Mouse (Mus musculus): ENCODE measurements around the gene Polr2m. TPM values are rescaled to one million over a fixed set of nuclear protein-coding genes. Genes with fewer than 3 reads are reported as not detected.
A peak's percentile ranks its signal among the peaks of the same experiment; 100 is the strongest.
"Not testable (repeated sequence)": the region's sequence is repeated elsewhere in the genome, so short reads cannot be mapped to it uniquely, and the experiment has no call there.

Polr2m gene
- total RNA-seq, 1 experiment: 163 TPM

- H3K27ac ChIP-seq (ENCODE audit: insufficient read depth, low read depth, low read length, poor library complexity, severe bottlenecking): peak overlapping the region; percentile 95
- TF ChIP-seq ZNF384 (IDR thresholded peaks at IDR 0.05; ENCODE audit: low read depth, low read length): no peak
- no peak for TF ChIP-seq ZC3H11A (IDR thresholded peaks at IDR 0.05; ENCODE audit: borderline replicate concordance, low read depth, low read length)
- TF ChIP-seq CHD2 (IDR thresholded peaks at IDR 0.05; ENCODE audit: low read depth, low read length): no peak
- no peak for TF ChIP-seq MAFK (IDR thresholded peaks at IDR 0.05; ENCODE audit: insufficient read depth, low read depth, low read length)
- no peaks in the 10 kb centered on the region for H3K36me3 ChIP-seq (ENCODE audit: control insufficient read depth, insufficient read depth, low read length, poor library complexity, severe bottlenecking)
- DNase-seq (ENCODE audit: low read depth, low spot score): no peak
- H3K9me3 ChIP-seq (ENCODE audit: control insufficient read depth, insufficient read depth, low read depth, low read length): no peaks in the 10 kb centered on the region
- H3K4me3 ChIP-seq (ENCODE audit: insufficient read depth in 1 of 2, low read depth in 1 of 2, low read length in 2 of 2, poor library complexity in 1 of 2, severe bottlenecking in 1 of 2): no peak overlapping the region; a peak in 1 of 4 replicates
- in situ Hi-C loops (cut with MboI; ENCODE audit: low sequenced_read_pairs in 2 of 2, unreplicated experiment in 2 of 2): no loop called here
- H3K9ac ChIP-seq (ENCODE audit: insufficient read depth, low read depth, low read length, poor library complexity, severe bottlenecking): peak overlapping the region; percentile 78
- peaks cover 11 to 23% of the 10 kb centered on the region in 2 experiments for H3K4me1 ChIP-seq (ENCODE audit: control insufficient read depth in 2 of 2, insufficient read depth in 2 of 2, low read length in 2 of 2, poor library complexity in 1 of 2)
Observed at GRCm38 (mm10) chr9:71492296-71493025, 6.7 kb upstream of the Polr2m start.

DNA sequence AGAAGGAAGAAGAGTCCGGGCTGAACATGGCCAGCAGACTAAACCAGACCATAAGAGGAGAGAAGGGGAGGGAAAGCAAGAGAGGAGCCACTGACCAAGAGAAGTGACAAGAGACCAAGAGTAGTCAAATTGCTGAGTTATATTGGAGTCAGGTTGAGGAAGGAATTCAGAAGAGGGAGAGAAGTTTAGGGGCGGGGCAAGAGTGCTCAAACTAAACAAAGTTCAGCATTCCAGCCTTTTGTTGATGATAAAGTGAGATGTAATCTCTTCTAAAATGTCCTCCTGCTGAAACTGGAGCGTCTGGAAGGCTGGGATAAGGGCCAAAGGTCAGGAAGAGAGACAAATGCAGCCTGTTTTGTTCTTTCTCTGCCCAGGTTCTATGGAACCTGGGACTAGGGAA lies 4.3 kb upstream of the Polr2m start:
- H3K4me3 ChIP-seq (ENCODE audit: insufficient read depth in 1 of 2, low read depth in 1 of 2, low read length in 2 of 2, poor library complexity in 1 of 2, severe bottlenecking in 1 of 2): no peak overlapping the region
- H3K9me3 ChIP-seq (ENCODE audit: control insufficient read depth, insufficient read depth, low read depth, low read length): no peaks in the 10 kb centered on the region
- no peaks in the 10 kb centered on the region for H3K36me3 ChIP-seq (ENCODE audit: control insufficient read depth, insufficient read depth, low read length, poor library complexity, severe bottlenecking)
- H3K27ac ChIP-seq (ENCODE audit: insufficient read depth, low read depth, low read length, poor library complexity, severe bottlenecking): peak overlapping the region; percentile 58; the same call in 1 of the 2 replicates
- in situ Hi-C loops (cut with MboI; ENCODE audit: low sequenced_read_pairs in 2 of 2, unreplicated experiment in 2 of 2): no loop called here
- peaks cover 11 to 23% of the 10 kb centered on the region in 2 experiments for H3K4me1 ChIP-seq (ENCODE audit: control insufficient read depth in 2 of 2, insufficient read depth in 2 of 2, low read length in 2 of 2, poor library complexity in 1 of 2)
- TF ChIP-seq HCFC1 (IDR thresholded peaks at IDR 0.05; ENCODE audit: borderline replicate concordance, insufficient read depth, low read length) (no peak), MAFK (IDR thresholded peaks at IDR 0.05; ENCODE audit: insufficient read depth, low read depth, low read length) (0 out of 2 replicates have a peak, but pooled peaks have one; percentile 21)
- no peak for DNase-seq (ENCODE audit: low read depth, low spot score)
- peak overlapping the region; percentile 53; the same call in 1 of the 2 replicates for H3K9ac ChIP-seq (ENCODE audit: insufficient read depth, low read depth, low read length, poor library complexity, severe bottlenecking)

GRCm38 (mm10) chr9:71486127-71486526 lies 392 bp upstream of the Polr2m start:
- Histone ChIP-seq H3K4me1 (ENCODE audit: control insufficient read depth in 2 of 2, insufficient read depth in 2 of 2, low read length in 2 of 2, poor library complexity in 1 of 2) (peaks cover 3 to 5% of the 10 kb centered on the region in 2 experiments; a peak in 2 of 4 replicates), H3K9me3 (ENCODE audit: control insufficient read depth, insufficient read depth, low read depth, low read length) (no peaks in the 10 kb centered on the region), H3K36me3 (ENCODE audit: control insufficient read depth, insufficient read depth, low read length, poor library complexity, severe bottlenecking) (peaks cover 19% of the 10 kb centered on the region), H3K4me3 (ENCODE audit: insufficient read depth in 1 of 2, low read depth in 1 of 2, low read length in 2 of 2, poor library complexity in 1 of 2, severe bottlenecking in 1 of 2) (peak overlapping the region in 1 of 2 experiments; percentile 78; a peak in 2 of 4 replicates), H3K27ac (ENCODE audit: insufficient read depth, low read depth, low read length, poor library complexity, severe bottlenecking) (no peak overlapping the region), H3K9ac (ENCODE audit: insufficient read depth, low read depth, low read length, poor library complexity, severe bottlenecking) (no peak overlapping the region; the same call in 1 of the 2 replicates)
- TF ChIP-seq ZNF384 (IDR thresholded peaks at IDR 0.05; ENCODE audit: low read depth, low read length) (no peak), MAFK (IDR thresholded peaks at IDR 0.05; ENCODE audit: insufficient read depth, low read depth, low read length) (no peak), HCFC1 (IDR thresholded peaks at IDR 0.05; ENCODE audit: borderline replicate concordance, insufficient read depth, low read length) (no peak), CHD2 (IDR thresholded peaks at IDR 0.05; ENCODE audit: low read depth, low read length) (no peak), ZC3H11A (IDR thresholded peaks at IDR 0.05; ENCODE audit: borderline replicate concordance, low read depth, low read length) (no peak)
- in situ Hi-C loops (cut with MboI; ENCODE audit: low sequenced_read_pairs in 2 of 2, unreplicated experiment in 2 of 2): no loop called here
- DNase-seq (ENCODE audit: low read depth, low spot score): no peak

DNA sequence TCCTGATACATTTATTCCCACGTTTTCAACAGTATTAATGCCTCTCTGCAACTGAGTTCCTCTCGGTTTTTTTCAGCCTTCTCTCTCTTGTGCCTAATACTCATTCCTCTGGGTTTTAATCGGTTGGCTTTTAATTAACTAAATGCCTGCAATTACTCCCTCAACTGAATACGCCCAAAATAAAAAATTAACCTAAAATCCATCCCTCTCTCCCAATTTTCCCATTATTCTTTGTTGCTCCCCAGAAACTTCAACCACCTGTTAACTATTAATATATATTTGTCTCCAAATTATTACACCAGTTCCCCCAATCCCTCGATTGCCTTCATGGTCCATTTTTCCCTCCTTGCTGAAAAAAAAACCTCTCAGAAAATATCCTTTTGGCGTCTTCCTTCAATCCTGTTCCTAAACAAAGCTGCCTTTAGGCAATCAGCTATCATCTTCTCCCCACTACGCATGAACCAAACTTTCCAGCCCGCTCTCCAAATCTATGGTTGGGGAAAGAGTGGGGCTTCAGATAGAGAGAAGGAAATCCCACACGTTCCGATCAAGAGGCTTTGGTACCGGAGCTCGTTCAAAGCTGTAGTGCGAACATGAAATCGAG lies 762 bp downstream of the Polr2m start:
- Histone ChIP-seq H3K4me1 (ENCODE audit: control insufficient read depth in 2 of 2, insufficient read depth in 2 of 2, low read length in 2 of 2, poor library complexity in 1 of 2) (peaks cover 0 to 3% of the 10 kb centered on the region in 2 experiments; a peak in 1 of 4 replicates), H3K9me3 (ENCODE audit: control insufficient read depth, insufficient read depth, low read depth, low read length) (no peaks in the 10 kb centered on the region), H3K4me3 (ENCODE audit: insufficient read depth in 1 of 2, low read depth in 1 of 2, low read length in 2 of 2, poor library complexity in 1 of 2, severe bottlenecking in 1 of 2) (peak overlapping the region; percentile 78 to 95), H3K9ac (ENCODE audit: insufficient read depth, low read depth, low read length, poor library complexity, severe bottlenecking) (peak overlapping the region; percentile 98), H3K27ac (ENCODE audit: insufficient read depth, low read depth, low read length, poor library complexity, severe bottlenecking) (peak overlapping the region; percentile 86), H3K36me3 (ENCODE audit: control insufficient read depth, insufficient read depth, low read length, poor library complexity, severe bottlenecking) (peaks cover 28% of the 10 kb centered on the region)
- no peak for DNase-seq (ENCODE audit: low read depth, low spot score)
- in situ Hi-C loops (cut with MboI; ENCODE audit: low sequenced_read_pairs in 2 of 2, unreplicated experiment in 2 of 2): no loop called here
- TF ChIP-seq ZC3H11A (IDR thresholded peaks at IDR 0.05; ENCODE audit: borderline replicate concordance, low read depth, low read length): no peak
- no peak for TF ChIP-seq ZNF384 (IDR thresholded peaks at IDR 0.05; ENCODE audit: low read depth, low read length)
- TF ChIP-seq HCFC1 (IDR thresholded peaks at IDR 0.05; ENCODE audit: borderline replicate concordance, insufficient read depth, low read length): no peak
- TF ChIP-seq MAFK (IDR thresholded peaks at IDR 0.05; ENCODE audit: insufficient read depth, low read depth, low read length): no peak
- no peak for TF ChIP-seq CHD2 (IDR thresholded peaks at IDR 0.05; ENCODE audit: low read depth, low read length)

- H3K9ac ChIP-seq (ENCODE audit: insufficient read depth, low read depth, low read length, poor library complexity, severe bottlenecking); H3K9me3 ChIP-seq (ENCODE audit: control insufficient read depth, insufficient read depth, low read depth, low read length); H3K27ac ChIP-seq (ENCODE audit: insufficient read depth, low read depth, low read length, poor library complexity, severe bottlenecking); DNase-seq (ENCODE audit: low read depth, low spot score); in situ Hi-C loops (cut with MboI; ENCODE audit: low sequenced_read_pairs in 2 of 2, unreplicated experiment in 2 of 2); H3K4me1 ChIP-seq (ENCODE audit: control insufficient read depth in 2 of 2, insufficient read depth in 2 of 2, low read length in 2 of 2, poor library complexity in 1 of 2): not testable (repeated sequence)
- Histone ChIP-seq H3K4me3 (ENCODE audit: insufficient read depth in 1 of 2, low read depth in 1 of 2, low read length in 2 of 2, poor library complexity in 1 of 2, severe bottlenecking in 1 of 2) (peak overlapping the region in 1 of 2 experiments; percentile 95; a peak in 2 of 4 replicates), H3K36me3 (ENCODE audit: control insufficient read depth, insufficient read depth, low read length, poor library complexity, severe bottlenecking) (peaks cover 37% of the 10 kb centered on the region)
Observed at GRCm38 (mm10) chr9:71483872-71484271, 1.9 kb downstream of the Polr2m start.
